Mouse (Mus musculus) forebrain, embryonic 11.5 days (tissue): ENCODE results near the gene Vax2. TPM values are rescaled to one million over a fixed set of nuclear protein-coding genes. Genes with fewer than 3 reads are reported as not detected.
A peak's percentile ranks its signal among the peaks of the same experiment; 100 is the strongest.

ENCODE experiments used
- ATAC-seq: fragments of 200-750 bp; cut with Nextera tagmentation; replicated peaks from 2 replicates; pipeline ENCODE4 v1.8.0; 2017; ENCODE audit warnings: moderate TSS enrichment; ENCODE audit not compliant: low FRiP score
- DNase-seq: peaks from one replicate; pipeline ENCODE4 v3.0.0-alpha.2; 2017; ENCODE audit warnings: low spot score
- H3K27ac ChIP-seq: fragments of 300-500 bp; sonication (generic); 2 replicates; pipeline ENCODE4 v1.5.1; 2014; ENCODE audit warnings: low read depth, low read length
- H3K27me3 ChIP-seq: fragments of 300-500 bp; sonication (generic); 2 replicates; pipeline ENCODE4 v1.6.1; 2014; ENCODE audit warnings: mild to moderate bottlenecking, low read length, mixed read lengths; ENCODE audit not compliant: control insufficient read depth, insufficient read depth
- H3K36me3 ChIP-seq: fragments of 300-500 bp; sonication (generic); 2 replicates; pipeline ENCODE4 v1.6.1; 2014; ENCODE audit warnings: mild to moderate bottlenecking, low read length, moderate library complexity, mixed read lengths; ENCODE audit not compliant: control insufficient read depth, insufficient read depth
- H3K4me1 ChIP-seq: fragments of 300-500 bp; sonication (generic); replicated peaks from 2 replicates; pipeline ENCODE4 v1.6.1; 2014; ENCODE audit warnings: low read length, mixed read lengths; ENCODE audit not compliant: control insufficient read depth, insufficient read depth
- H3K4me2 ChIP-seq: fragments of 300-500 bp; sonication (generic); 2 replicates; pipeline ENCODE4 v1.6.1; 2014; ENCODE audit warnings: low read depth, mild to moderate bottlenecking, low read length, moderate library complexity, mixed read lengths; ENCODE audit not compliant: severe bottlenecking
- H3K4me3 ChIP-seq: fragments of 300-500 bp; sonication (generic); 2 replicates; pipeline ENCODE4 v1.5.1; 2014; ENCODE audit warnings: low read depth, low read length
- H3K9ac ChIP-seq: fragments of 300-500 bp; sonication (generic); 2 replicates; pipeline ENCODE4 v1.6.1; 2014; ENCODE audit warnings: low read length
- H3K9me3 ChIP-seq: fragments of 300-500 bp; sonication (generic); 2 replicates; pipeline ENCODE4 v1.6.1; 2016; ENCODE audit warnings: low read length, mixed read lengths; ENCODE audit not compliant: control insufficient read depth
- WGBS: fragments of 180-500 bp; shearing (Covaris S2); extraction: QIAGEN DNeasy Blood & Tissue Kit; methylation state at CpG from one replicate; pipeline ENCODE4 v1.1.7; 2014; 5-methylcytosine and 5-hydroxymethylcytosine counted together
- polyA plus RNA-seq: library from polyadenylated mRNA; unstranded; fragments of >200 nt; fragmentation: Nextera tagmentation; extraction: Ambion mirVana; gene quantifications from 2 replicates; pipeline ENCODE4 v1.2.1, GENCODE M21; 2014

The Vax2 gene
- polyA plus RNA-seq, 1 experiment from 2014 or later, result 0.60 TPM

DNA sequence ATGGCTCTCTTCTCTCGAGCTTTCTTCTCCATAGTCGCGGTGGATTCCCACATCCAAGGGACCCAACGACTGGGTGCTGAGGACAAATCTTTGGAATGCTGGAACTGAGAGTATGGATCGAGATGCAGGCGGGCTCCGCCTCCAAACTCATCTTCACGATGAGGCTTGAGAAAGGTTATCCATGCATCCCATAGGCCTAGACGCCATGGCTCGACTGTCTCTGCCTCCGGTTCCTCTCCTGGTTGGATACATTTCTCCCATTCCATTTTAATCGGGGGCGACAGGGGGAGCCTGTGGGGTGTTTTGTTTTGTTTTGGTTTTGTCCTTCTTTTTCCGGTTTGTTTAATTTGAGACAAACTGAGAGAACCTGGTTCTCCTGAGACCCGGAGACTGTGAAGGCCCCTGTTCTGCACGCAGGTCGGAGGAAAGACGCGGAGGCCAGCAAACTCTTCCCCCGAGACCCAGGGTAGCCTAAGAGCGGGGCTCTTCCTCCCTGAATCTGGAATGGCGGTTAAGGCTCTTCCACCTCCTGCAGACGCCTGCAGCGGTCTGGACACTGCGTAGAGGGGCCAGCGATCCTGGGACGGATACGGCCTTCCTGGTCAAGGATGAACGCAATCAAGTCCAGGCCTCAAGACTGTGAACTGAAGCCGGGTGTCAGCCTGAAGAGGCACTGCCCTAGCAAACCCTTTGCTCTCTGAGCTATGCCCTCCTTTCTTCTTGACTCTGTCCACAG lies 4.6 kb downstream of the Vax2 start:
- H3K9me3 ChIP-seq, result no peaks in the 10 kb centered on the region
- no peak overlapping the region for H3K9ac ChIP-seq
- H3K4me1 ChIP-seq, result peaks cover 8% of the 10 kb centered on the region; the same call in 1 of the 2 replicates
- no peak overlapping the region for H3K4me3 ChIP-seq
- under 1% methylated on average over 30 of the region's 30 CpGs for WGBS
- no peak for ATAC-seq
- H3K4me2 ChIP-seq, result no peak overlapping the region
- H3K27ac ChIP-seq, result no peak overlapping the region
- H3K27me3 ChIP-seq, result peaks cover 88% of the 10 kb centered on the region
- peak; percentile 58 for DNase-seq
- no peaks in the 10 kb centered on the region for H3K36me3 ChIP-seq

DNA sequence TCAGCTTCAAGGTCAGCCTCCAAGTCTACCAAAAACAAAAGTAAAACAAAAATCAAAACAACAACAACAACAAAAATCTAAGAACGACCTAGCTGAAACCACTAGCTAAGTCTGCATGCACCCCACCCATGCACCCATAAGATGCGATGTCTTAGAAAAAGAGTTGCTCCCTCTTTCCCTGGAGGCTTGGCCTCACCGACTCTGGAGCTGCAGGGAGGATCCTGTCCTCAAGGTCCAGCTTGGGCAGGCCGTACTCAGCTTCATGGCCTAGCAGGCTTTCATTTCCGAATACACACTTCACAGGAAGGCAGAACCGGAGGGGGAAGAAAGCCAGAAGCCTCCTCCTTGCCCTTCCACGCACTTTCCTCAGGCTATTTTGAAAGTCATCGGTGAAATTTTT lies 6.0 kb downstream of the Vax2 start:
- WGBS, result under 1% methylated on average over 8 of the region's 8 CpGs

DNA sequence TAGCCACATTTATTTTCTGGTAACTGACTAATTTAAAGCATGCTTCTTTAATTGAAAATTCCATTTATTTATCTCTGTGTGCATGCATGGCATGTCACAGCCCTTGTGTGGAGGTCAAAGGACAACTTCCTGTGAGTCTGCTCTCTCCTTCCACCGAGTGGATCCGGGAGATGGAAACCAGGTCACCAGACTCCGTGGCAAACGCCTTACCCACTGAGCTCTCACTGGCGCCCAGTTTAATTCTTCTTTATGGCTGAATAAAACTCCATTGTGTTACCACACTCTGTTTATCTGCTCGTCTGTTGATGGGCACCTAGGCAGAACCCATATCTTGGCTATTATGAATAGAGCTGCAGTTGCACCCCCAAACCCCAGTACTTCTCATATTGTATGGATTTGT lies 11.5 kb downstream of the Vax2 start:
- Histone ChIP-seq H3K9me3 (no peaks in the 10 kb centered on the region), H3K4me2 (no peak overlapping the region), H3K27ac (no peak overlapping the region), H3K27me3 (peaks cover 53% of the 10 kb centered on the region), H3K4me1 (no peaks in the 10 kb centered on the region), H3K4me3 (no peak overlapping the region), H3K36me3 (no peaks in the 10 kb centered on the region), H3K9ac (no peak overlapping the region)
- ATAC-seq (no peak), DNase-seq (no peak)
- 26% methylated on average over 6 of the region's 6 CpGs for WGBS

More for the DNA sequence above, 6.0 kb downstream of the Vax2 start:
- ATAC-seq, result no peak
- Histone ChIP-seq H3K27ac (no peak overlapping the region), H3K9ac (no peak overlapping the region), H3K36me3 (no peaks in the 10 kb centered on the region), H3K4me2 (no peak overlapping the region), H3K4me1 (0 out of 2 replicates have a peak, but pooled peaks cover 2% of the 10 kb centered on the region), H3K27me3 (peaks cover 88% of the 10 kb centered on the region), H3K9me3 (no peaks in the 10 kb centered on the region), H3K4me3 (no peak overlapping the region)
- no peak for DNase-seq

DNA sequence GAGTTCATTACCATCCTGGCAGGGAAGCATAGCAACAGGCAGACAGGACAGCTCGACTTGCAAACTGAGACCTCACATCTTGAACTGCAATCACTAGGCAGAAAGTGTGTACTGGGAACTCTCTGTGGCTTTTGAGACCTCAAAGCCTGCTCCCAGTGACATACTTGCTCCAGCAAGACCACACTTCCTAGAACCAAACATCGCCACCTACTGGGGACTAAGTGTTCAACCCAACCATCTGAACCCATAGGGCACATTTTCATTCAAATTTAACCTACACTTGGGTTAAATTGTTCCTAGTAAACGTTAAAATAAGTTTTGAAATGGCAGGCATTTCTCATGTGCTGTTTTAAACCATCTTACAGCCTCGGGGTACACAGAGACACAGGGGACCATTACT lies 16.1 kb downstream of the Vax2 start:
- DNase-seq (no peak), ATAC-seq (no peak)
- Histone ChIP-seq H3K4me3 (no peak overlapping the region), H3K4me1 (no peaks in the 10 kb centered on the region), H3K4me2 (no peak overlapping the region), H3K36me3 (no peaks in the 10 kb centered on the region), H3K27me3 (peaks cover 10% of the 10 kb centered on the region), H3K9ac (no peak overlapping the region), H3K27ac (no peak overlapping the region), H3K9me3 (no peaks in the 10 kb centered on the region)
- WGBS, result 40% methylated on average over 4 of the region's 4 CpGs

DNA sequence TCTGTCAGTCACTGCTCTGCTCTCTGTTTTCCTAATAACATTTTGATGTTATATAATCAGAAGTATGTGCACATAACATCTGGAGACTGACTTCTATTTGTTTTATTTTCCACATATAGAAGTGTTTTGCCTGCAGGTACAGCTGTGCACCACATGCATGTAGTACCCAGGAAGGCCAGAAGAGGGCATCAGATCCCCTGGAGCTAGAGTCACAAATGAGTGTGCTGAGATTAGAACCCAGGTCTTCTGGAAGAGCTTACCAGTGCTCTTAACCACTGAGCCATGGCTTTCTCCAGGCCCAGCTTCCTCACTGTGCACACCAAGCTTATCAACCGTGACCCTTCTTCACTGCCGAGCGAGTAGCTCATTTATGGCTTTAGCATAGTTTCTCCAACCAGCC lies 17.4 kb downstream of the Vax2 start:
- Histone ChIP-seq H3K4me1 (no peaks in the 10 kb centered on the region), H3K36me3 (no peaks in the 10 kb centered on the region), H3K9me3 (no peaks in the 10 kb centered on the region), H3K4me3 (no peak overlapping the region), H3K4me2 (no peak overlapping the region), H3K27ac (no peak overlapping the region), H3K9ac (no peak overlapping the region), H3K27me3 (peaks cover 2% of the 10 kb centered on the region)
- DNase-seq (no peak), ATAC-seq (no peak)
- WGBS, result 91% methylated on average over 3 of the region's 3 CpGs

DNA sequence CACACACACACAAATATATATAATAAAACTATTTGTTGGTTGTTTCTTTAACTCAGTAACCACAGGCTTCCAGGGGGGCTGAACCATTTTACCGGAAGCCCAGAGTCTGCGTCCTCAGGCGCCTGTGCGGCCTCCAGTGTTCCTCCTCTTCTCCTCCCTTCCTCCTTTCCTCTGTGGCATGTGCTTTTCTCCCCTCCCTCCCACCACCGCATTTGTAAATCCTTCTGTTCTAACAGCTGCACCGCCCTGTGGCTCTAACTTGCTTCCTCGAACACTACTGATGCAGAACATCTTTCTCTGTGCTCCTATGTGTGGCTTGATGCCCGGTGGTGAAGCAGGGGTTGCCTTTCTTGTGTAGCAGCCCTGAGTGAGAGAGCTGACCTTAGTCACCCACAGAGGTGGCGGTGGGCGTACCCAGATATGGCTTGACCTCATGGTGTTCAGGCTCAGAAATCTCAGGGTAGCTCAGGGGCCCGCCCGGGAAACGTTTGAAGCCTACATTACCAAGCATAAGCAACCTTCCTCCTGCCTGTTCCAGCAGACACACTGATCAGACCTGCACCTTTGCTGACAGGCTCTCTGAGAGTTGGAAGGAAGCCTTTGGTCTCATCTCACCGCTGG lies 18.4 kb downstream of the Vax2 start:
- WGBS, result 73% methylated on average over 14 of the region's 14 CpGs
- DNase-seq, result no peak
- no peaks in the 10 kb centered on the region for H3K36me3 ChIP-seq
- H3K27me3 ChIP-seq, result no peaks in the 10 kb centered on the region
- no peak overlapping the region for H3K27ac ChIP-seq
- ATAC-seq, result no peak
- H3K4me1 ChIP-seq, result no peaks in the 10 kb centered on the region
- H3K4me3 ChIP-seq, result no peak overlapping the region
- no peak overlapping the region for H3K9ac ChIP-seq
- no peak overlapping the region for H3K4me2 ChIP-seq
- H3K9me3 ChIP-seq, result no peaks in the 10 kb centered on the region; the same call in 1 of the 2 replicates

DNA sequence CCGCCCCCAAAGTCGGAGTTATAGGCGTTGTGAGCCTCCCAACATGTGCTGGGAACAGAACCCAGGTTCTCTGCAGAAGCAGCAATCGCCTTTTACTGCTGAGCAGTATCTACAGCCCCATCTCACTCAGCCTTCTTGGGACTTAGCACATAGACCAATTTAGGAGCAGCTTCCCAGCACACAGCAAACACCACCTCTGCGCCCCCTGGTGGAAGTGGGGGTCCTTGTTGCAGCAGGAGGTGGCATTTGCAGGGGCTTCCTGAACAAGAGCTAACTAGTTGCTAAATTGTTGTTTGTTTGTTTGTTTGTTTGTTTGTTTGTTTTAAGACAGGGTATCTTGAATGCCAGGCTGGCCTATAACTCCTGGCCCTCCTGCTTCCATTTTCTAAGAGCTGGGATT lies 20.1 kb downstream of the Vax2 start:
- Histone ChIP-seq H3K9ac (no peak overlapping the region), H3K27me3 (no peaks in the 10 kb centered on the region), H3K4me3 (no peak overlapping the region), H3K36me3 (no peaks in the 10 kb centered on the region), H3K9me3 (no peaks in the 10 kb centered on the region; the same call in 1 of the 2 replicates), H3K27ac (no peak overlapping the region), H3K4me1 (no peaks in the 10 kb centered on the region), H3K4me2 (no peak overlapping the region)
- peak; percentile 88 for DNase-seq
- WGBS, result 22% methylated on average over 5 of the region's 5 CpGs
- no peak for ATAC-seq

DNA sequence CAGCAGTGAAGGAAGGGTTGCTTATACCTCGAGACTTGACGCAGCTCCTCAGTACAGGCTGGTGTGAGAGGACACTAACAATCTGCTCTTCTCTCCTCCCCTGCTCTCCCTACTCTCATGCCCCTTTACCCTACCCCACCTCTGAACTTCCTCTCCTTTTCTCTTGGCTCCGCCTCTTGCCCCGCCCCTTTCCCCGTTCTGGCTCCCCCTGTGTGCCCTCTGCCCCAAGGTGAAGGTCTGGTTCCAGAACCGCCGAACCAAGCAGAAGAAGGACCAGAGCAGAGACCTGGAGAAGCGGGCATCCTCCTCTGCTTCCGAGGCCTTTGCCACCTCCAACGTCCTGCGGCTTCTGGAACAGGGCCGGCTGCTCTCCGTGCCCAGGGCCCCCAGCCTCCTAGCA lies 26.2 kb downstream of the Vax2 start:
- Histone ChIP-seq H3K9me3 (peaks cover 3% of the 10 kb centered on the region; the same call in 1 of the 2 replicates), H3K4me2 (no peak overlapping the region), H3K9ac (no peak overlapping the region), H3K27me3 (no peaks in the 10 kb centered on the region), H3K36me3 (no peaks in the 10 kb centered on the region), H3K4me3 (no peak overlapping the region), H3K4me1 (no peaks in the 10 kb centered on the region), H3K27ac (no peak overlapping the region)
- WGBS, result 27% methylated on average over 13 of the region's 13 CpGs
- ATAC-seq (no peak), DNase-seq (no peak)

DNA sequence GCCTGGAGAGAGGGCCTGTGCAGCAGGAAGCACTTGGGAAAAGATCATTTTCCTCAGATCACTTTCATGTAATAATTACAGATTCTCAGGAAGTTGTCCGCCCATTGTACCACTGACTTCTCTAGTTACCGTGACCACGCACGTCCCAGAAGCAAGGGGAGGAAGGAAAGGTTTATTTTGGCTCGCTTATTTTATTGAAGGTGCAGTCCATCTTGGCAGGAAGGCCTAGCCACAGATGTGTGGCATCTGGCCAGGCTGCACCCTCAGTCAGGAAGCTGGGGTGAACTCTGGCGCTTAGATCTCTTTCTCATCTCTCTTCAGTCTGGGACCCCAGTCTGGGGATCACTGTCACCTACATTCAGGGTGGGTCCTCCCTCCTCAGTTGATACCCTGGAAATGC lies 27.5 kb downstream of the Vax2 start:
- 77% methylated on average over 6 of the region's 6 CpGs for WGBS
- H3K4me1 ChIP-seq, result no peaks in the 10 kb centered on the region
- no peak for DNase-seq

More for the DNA sequence above, 27.5 kb downstream of the Vax2 start:
- Histone ChIP-seq H3K4me2 (no peak overlapping the region), H3K27me3 (no peaks in the 10 kb centered on the region), H3K9me3 (peaks cover 3% of the 10 kb centered on the region; the same call in 1 of the 2 replicates), H3K36me3 (no peaks in the 10 kb centered on the region), H3K27ac (no peak overlapping the region), H3K9ac (no peak overlapping the region), H3K4me3 (no peak overlapping the region)
- no peak for ATAC-seq
